Mouse (Mus musculus) liver, adult 2 months (tissue): Measurements from ENCODE around the gene Foxo1.

Experiments used
- CTCF ChIP-seq: fragments of 200-500 bp; IDR thresholded peaks from 2 replicates; pipeline ENCODE4 v1.5.1; 2011; ENCODE audit warnings: low read depth, low read length, control low read depth
- POLR2A ChIP-seq: fragments of 200-500 bp; IDR thresholded peaks from 2 replicates; pipeline ENCODE4 v1.6.1; 2011; ENCODE audit warnings: low read length, control low read depth; ENCODE audit not compliant: insufficient read depth; ENCODE audit errors: extremely low read depth

GRCm38 (mm10) chr3:52357265-52357953, 89.3 kb downstream of the Foxo1 start:
- no peak for TF ChIP-seq POLR2A
- no peak for TF ChIP-seq CTCF
